Mouse (Mus musculus): ENCODE results near the gene Gdap2.

DNA sequence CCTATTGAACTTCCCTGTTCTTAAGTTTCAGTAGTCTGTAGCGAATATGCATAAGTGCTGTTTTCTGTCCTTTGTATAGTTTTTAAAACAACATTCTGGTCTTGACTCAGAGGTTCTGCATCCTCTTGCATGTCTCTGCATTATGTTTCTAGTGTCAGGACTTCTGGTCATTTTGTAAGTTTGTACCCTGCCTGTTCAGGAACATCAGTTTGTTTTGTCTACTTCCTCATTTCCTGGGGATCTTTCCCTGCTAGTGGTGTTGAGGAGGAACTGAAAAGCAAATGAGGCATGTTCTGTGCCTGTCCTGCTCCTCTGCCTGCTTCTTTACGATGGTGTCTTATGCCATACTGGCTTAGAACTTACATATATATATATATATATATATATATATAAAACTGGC is 13.8 kb downstream of the Gdap2 start:
- no peak for TF ChIP-seq POLR2A (IDR thresholded peaks at IDR 0.05; ENCODE audit: borderline replicate concordance, extremely low read depth, insufficient read depth, insufficient read length, poor library complexity, severe bottlenecking)
- TF ChIP-seq CTCF (IDR thresholded peaks at IDR 0.05; ENCODE audit: borderline replicate concordance, extremely low read depth, insufficient read depth, insufficient read length), result no peak
